ENCODE assay signal across 23 mouse cellular contexts in the genomic region with DNA sequence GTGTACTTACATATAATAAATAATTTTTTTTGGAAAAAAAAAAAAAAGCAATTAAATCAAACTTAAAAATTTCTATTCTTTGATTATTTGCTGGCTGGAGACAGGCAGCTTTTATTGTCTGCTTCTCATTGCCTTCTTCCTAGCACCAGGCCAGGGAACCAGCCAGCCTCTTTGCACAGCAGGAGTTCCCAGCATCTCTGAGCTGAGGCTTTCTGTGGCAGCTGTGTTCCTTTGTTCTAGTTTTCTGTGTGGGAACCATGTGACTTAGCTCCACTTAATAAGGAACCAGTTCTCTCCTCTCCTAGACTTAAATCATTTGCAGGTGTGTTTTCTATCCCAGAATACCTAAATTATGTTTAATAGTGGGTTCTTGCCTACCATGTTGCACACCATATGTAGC. TPM values are rescaled to one million over a fixed set of nuclear protein-coding genes. Genes with fewer than 3 reads are reported as not detected.
"Had no signal": no experiment of that assay in that cellular context is flagged by ENCODE, and none has a peak within 500 bp of the region (broad histone marks: within the 10 kb centered on the region; RNA-seq: fewer than 3 reads in every experiment).

No protein-coding gene starts in this region.

- H3K9ac ChIP-seq: liver, embryonic 15.5 days; liver, postnatal 0 days; lung, embryonic 15.5 days; midbrain, embryonic 13.5 days; neural tube, embryonic 13.5 days; neural tube, embryonic 15.5 days had no signal

- H3K4me2 ChIP-seq: liver, embryonic 15.5 days; lung, embryonic 15.5 days; midbrain, embryonic 11.5 days; midbrain, embryonic 13.5 days; neural tube, embryonic 13.5 days; neural tube, embryonic 15.5 days had no signal

- H3K36me3 ChIP-seq: liver, embryonic 15.5 days had no signal

- DNase-seq: liver, postnatal 0 days; lung, adult 2 months; lung, postnatal 14 days; lung, postnatal 36 days; right cerebral cortex, adult 18-20 months; right cerebral cortex, postnatal 25 days; right cerebral cortex, postnatal 4 days; spleen, adult 18-20 months; thymus, adult 18-20 months; thymus, postnatal 14 days; thymus, postnatal 36 days had no signal

- H3K27ac ChIP-seq: liver, embryonic 15.5 days; lung, embryonic 15.5 days; macrophage; midbrain, embryonic 13.5 days; neural tube, embryonic 13.5 days; neural tube, embryonic 15.5 days had no signal

- ATAC-seq: liver, postnatal 0 days; lung, postnatal 0 days; midbrain, embryonic 13.5 days; midbrain, embryonic 16.5 days had no signal

- H3K27me3 ChIP-seq: liver, embryonic 15.5 days; lung, embryonic 15.5 days; midbrain, embryonic 13.5 days; neural tube, embryonic 13.5 days; neural tube, embryonic 15.5 days had no signal

- H3K4me1 ChIP-seq: liver, embryonic 15.5 days; midbrain, embryonic 13.5 days had no signal

- H3K4me3 ChIP-seq: liver, embryonic 15.5 days; lung, embryonic 15.5 days; megakaryocyte, embryonic 14.5 days; midbrain, embryonic 13.5 days; myocyte; neural tube, embryonic 13.5 days; neural tube, embryonic 15.5 days had no signal

- H3K9me3 ChIP-seq: liver, embryonic 15.5 days; lung, embryonic 15.5 days; megakaryocyte, embryonic 14.5 days; midbrain, embryonic 13.5 days; neural tube, embryonic 13.5 days; neural tube, embryonic 15.5 days had no signal

RNA-seq across cellular contexts. Expression of a gene that starts 4.4 kb away (rescaled TPM):
- polyA plus RNA-seq: liver, embryonic 15.5 days; liver, postnatal 0 days had no signal

RNA-seq across cellular contexts. Expression of a gene that starts 51.6 kb away (rescaled TPM):
- total RNA-seq: megakaryocyte progenitor cell, adult 5-6 weeks had no signal
